Mouse (Mus musculus) ZHBTc4 (cell line): ENCODE measurements around the gene Sdsl.
"Not testable (repeated sequence)": the region's sequence is repeated elsewhere in the genome, so short reads cannot be mapped to it uniquely, and the experiment has no call there.

ENCODE experiments used
- DNase-seq: peaks from one replicate; pipeline ENCODE4 v3.0.0-alpha.2; 2011; ENCODE audit warnings: low read depth, low spot score

Sdsl gene

DNA sequence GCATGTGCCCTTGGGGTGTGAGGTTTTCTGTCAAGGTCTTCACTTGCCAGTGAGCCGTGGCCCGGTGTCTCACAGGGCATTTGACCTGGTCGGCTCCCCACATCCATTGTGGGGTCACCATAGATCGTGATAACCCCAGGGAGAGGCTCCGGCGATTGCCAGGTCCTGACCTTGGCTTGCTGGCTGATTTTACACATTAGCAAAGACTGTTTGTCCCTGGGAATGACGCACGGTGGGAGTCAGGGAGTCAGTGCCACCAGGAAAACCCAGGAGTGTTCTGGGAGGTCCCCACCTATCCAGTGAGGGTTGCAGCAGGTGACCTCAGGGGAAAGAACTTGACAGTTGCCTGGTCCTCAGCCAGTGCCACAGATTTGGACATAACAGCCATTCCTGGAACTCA, at the start of gene Sdsl:
Gene Sdsl, minus strand, starts transcription at position 41 of the 400 bp plus-strand sequence.
- no peak for DNase-seq

DNA sequence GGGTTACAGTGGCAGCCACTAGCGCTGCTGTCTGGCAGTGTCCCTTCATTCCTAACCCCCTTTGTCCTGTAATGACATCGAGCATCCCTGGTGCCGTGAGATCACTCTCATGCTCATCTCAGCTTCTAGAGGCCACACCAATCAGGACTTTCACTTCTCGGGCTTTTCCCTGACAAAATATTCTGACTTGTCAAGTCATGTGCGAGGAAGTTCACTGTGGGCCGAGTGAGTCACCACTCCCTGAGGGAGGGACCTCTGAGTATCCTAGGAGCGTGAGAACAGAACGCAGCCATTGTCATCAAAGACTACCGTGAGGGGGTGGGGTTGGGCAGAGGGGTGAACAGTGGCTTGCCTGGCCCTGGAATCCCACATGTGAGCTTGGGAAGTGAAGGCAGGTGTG, 44.9 kb upstream of the Sdsl start:
- DNase-seq: peak; percentile 87

DNA sequence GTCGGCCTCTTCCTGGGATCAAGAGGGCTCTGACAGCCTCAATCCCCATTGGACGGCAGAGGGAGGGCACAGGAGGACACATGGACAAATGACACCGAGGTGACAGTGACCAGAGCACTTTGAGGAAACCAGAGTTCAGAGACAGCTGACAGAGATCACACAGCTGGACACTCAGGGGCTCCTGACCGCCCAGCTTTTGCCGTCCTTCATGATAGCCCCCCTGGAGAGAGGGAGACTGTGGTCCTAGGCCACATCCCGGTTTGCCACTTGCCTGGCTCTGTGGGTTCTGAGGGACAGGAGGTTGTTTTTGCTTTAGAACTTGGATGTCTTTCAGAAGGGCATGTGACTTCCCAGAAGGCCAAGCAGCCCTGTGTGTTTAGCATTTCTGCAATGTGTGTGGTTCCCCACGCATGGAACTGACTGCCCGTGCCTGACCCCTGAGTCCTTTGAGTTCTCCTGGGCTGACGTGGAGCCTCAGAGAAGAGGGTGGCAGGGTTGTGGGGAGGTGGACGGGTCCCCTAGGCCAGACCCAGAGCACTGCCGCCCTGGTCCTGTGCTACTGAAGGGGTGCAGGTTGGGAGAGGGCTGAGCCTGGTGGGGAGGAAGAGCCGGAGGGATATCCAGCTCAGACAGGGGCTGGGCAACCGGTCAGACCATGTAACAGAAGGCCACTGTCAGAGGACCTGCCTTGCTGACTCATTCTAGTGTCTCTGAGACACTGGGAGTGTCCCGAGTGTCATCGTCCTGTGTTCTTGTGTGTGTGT, 43.8 kb upstream of the Sdsl start:
- DNase-seq: no peak

DNA sequence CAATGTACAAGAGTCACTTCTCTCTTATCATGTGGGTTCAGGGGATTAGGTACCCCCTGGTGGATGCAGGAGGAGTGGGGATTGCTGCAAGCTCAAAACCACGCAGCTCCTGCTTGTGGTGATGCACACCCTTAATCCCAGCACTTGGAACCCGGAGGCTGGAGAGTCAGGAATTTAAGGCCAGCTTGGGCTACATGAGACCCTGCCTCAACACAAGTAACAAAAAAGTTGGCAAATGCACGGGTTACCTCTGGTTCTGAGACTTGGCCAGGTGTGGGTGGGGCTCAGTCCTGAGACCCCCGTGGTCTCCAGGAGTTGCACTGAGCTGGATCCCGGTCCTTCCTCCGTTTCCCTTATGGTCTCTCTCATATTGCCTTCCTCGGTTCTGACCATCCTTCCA, 42.8 kb upstream of the Sdsl start:
- DNase-seq: no peak

DNA sequence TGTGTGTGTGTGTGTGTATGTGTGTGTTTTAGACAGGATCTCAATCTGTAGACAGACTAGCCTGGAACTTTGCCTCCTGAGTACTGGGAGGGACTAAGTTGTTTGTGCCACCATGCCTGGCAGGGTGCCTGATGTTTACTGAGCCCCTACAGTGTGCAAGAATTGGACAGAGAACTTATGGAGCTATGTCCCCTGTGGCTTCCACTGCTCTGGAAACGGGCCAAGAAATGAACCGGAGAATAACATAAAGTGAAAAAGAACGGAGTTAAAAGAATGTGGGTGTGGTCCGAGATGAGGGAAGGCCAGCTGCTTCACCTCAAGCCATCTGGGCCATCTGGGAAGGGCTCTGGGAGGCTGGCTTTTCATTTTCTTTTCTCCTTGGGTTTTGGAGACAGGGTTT, 42.1 kb upstream of the Sdsl start:
- DNase-seq: peak; percentile 67

DNA sequence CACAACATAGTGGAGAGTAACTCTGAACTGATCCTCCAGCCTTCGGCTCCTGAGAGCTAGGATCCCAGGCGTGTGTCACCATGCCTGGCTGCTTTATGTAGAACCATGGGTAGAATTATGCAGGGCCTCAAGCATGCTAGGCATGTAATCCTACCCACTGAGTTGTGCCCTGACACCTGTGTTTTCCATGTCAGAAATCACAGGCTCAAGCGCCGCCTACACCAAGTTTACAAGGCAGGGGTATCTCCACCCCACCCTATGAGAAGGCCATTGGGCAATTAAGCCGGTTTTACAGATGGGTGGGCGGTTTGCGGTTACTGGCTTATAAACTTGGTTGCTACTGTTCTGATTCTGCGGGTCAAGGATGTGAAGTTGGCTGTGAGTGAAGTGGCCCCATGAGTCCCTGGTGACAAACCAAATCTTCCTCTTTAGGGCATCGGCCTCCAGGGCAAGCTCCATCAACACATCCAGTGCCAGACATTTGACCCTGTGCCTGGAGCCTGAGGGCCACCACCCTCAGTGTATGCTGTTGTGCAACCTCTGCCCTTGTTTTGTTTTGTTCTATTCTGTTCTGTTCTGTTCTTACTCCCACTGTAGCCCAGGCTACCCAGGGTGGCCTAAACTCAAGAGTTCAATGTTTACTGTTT, 41.5 kb upstream of the Sdsl start:
- DNase-seq: no peak

DNA sequence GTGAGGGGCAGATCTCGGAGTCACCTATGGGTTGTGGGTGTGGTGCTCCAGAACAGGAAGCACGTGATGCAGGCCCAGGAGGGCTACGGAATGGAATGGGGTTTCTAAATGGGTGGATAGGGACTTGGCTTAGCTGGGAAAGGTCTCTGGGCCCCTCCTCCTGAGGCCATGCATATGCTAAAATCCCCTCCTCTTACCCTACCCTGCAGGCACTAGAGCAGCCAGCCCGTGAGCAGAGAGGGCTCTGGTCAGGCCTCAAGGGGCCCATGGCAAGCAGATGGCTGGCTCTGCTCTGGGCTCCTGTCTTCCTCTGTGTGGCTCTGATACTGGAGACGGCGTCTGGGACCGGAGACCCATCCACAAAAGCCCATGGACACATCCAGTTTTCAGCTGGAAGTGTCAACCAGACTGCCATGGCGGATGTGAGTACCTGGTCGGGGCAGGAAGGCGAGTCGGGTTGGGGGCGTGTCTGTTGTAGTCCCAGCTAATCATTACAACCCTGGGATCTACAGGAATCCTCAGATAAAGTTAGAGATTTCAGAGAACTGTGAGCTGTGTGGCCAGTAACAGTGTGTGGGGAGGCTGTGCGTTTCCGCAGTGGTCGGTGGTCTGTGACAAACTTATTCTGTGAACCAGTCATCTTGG, 40.4 kb upstream of the Sdsl start:
- DNase-seq: peak; percentile 95

DNA sequence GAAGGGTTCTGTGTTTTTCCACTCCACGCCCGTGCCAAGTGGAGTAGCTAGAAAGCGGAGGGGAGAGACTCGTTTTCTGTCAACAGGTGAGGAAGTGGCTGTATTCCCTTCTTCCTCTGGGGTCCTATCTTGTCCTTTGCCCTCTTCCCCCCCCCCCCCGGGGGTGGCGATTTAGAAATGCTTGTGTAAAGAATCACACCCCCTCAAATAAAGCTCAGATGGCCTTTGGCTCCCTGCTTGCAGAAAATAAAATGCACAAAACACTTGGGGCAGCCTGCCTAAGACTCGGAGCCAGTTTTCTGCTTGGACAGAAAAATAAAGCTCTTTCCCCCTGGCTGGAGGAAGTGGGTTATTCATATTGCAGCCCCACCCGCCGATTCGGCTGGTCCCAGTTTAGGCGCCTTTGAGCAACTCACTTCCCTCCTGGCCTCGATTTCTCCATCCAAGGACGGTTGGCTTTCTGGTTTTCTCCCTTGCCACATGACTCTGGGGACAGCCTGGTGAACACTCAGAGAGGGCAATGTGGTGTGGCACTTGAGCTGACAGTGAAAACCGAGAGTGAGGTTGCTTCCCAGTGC, 39.1 kb upstream of the Sdsl start:
- peak; percentile 31 for DNase-seq

DNA sequence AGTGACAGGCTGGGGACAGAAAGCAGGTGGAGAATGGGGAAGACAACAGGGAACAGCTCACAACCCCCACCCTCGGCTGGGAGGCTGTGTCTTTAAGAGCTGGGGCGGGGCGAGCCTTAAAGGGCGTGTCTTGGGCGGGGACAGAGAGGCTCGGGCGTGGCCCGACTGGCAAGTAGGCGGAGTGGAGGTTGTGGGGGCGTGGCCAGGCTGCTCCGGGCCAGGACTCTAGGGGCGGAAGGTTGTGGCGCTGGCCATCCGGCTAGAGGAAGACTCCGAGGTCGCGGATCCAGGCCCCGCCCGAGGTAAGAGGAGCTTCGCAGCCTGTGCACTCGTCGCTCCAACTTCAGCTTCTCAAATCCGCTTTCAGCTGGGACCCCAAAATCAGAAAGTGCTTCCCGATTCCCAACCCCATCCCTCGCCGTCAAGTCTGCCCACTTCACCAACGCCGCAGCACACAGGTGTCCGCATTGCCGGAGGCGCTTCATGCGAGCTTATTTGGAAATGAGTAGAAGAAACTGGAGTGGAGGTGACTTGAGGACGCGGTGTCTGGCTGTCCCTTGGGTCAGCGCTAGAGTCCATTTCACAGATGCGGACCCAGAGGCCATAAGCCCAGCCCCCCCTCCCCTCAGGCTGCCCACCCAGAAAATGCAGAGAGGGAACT, 38.5 kb upstream of the Sdsl start, which contains the start of gene Slc8b1:
Gene Slc8b1, plus strand, starts transcription at position 187 of the 661 bp plus-strand sequence.
- DNase-seq: peak; percentile 96

DNA sequence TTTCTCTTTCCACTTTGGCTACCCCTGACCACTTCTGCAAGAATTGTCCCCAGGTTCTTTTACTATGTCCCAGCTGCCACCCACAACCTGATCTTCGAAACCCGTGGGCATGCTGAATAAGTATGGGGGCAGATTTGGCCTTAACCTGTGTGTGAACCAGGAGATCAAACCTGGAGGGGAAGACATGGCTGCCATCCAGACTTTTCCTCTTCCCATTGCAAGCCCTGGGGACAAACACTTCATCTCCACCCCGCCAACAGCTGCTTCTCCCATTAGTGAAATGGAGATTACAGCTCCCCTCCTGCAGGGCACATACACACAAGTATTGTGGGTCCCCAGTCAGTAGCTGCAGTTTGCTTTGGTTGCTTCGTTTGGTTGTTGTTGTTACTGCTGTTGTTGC, 34.7 kb upstream of the Sdsl start:
- no peak for DNase-seq

DNA sequence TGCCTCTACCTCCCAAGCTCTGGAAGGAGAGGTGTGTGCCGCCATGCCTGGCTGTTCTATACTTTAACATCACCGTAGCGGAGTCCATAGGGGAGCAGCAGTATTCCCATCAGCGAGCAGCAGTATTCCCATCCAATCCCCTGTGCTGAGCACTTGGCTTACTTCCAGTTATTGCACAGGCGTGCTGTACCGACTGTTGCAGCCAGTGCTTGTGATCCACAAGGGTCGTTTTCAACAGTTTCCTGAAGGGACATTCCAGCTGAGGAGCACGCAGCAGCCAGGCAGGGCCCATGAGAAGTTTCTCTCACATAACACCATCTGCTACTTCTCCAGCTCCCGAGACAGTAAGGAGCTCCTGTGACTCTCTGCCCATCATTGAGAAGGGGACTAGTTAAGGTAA, 33.9 kb upstream of the Sdsl start:
- no peak for DNase-seq

DNA sequence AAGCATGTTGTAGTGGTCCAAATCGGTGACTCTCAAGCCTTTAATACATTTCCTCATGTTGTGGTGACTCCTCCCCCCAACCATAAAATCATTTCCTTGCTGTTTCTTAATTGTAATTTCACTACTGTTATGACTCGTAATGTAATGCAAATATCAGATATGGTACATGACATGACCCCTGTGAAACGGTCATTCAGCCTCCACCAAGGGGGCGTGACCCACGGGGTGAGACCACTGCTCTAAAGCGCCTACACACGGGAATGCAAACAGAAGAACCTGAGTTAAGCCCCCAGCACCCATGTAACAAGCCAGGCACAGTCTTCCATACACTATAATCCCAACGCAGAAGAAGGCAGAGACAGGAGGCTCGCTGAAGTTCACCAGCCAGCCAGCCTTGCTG, 33.2 kb upstream of the Sdsl start:
- DNase-seq: no peak

DNA sequence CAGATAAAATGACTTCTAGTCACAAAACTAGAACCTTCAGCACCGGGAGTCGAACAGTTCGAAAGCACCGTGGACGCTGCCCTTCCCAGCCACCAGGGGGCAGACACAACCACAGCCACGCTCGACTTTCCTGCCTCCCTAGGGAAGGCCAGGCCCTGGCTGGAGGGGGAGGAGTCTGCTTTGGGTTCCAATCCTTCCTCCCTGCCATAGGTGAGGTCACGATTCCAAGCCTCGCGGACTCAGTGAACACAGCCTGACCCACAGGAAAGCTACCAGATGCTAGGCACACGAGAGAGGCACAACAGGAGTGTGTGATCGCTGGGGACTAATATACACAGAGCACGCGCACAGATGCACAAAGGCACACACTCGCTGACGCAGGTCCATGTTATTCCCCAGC, 32.8 kb upstream of the Sdsl start:
- DNase-seq: peak; percentile 96

DNA sequence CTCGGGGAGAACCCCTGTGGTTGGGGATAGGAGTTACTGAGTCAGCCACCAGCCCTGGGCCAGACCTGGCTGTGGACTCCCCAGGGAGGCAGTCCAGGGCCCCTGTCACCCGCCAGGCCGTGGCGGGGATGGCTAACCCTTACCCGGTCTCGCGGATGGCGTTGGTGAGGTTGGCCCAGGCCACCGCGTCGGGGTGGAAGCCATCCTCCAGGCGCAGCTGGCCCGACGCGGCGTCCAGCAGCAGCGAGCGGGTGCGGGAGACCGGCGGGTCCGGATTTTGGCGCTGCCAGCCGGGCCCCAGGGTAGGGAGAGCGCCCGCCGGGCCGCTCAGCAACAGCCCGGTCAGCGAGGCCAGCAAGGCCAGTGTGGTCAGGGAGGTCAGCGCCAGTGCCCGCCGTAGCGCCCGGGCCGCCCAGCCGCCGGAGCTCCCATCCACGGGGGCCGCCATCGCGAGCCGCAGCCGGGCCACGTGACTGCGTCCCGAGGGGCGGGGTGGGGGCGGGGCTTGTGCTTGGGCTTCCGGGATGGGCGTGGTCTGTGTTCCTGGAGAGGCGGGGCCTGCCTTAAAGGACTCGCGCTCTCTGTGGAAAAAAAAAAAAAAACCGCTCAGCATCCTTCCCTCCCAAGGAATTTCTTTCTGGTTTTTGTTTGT, 30.7 kb upstream of the Sdsl start, which contains the start of gene Plbd2:
Gene Plbd2, minus strand, starts transcription at position 482 of the 652 bp plus-strand sequence.
- DNase-seq: peak; percentile 93

DNA sequence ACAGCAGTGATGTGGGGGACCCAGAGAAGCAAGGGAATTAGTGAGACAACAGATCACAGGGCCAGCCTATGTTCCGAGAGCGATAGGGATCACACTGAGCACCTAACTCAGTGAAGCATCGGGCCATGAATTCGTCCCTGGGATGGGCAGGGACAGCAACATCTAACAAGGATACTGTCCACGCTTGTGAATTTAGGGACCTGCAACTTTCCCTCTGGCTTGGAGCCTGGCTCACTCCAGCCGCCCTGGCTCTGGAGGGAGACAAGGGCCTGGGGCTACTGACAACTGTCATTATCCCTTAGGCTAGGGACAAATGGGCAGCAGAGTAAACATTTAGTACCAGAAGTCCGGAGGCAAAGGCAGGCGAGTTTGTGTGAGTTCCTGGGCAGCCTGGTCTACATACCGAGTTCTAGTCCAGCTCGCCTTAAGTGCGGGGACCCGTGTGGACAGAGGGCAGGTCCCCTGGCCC, 30.1 kb upstream of the Sdsl start:
- DNase-seq: no peak

DNA sequence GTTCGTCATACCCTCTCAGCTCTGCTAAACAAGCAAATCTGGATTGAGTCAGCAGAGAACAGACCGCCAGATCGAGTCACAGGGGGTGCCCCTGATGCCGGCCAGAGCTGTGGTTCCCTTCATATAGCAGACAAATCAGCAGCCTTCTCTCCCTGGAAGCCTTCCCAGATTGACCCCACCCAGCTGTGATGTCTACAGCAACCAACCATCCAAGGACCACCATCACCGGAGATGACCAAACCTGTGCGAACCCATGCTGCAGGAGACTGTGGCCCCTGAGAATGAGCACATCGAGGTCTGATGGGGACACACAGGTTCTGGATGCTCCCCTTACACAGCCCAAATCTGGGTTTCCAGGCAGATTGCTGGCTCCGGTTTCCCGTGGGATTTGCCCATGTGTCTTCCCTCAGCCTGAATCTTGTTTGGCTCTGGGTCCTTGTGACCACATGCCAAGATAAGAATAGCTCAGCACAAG, 29.6 kb upstream of the Sdsl start:
- no peak for DNase-seq

DNA sequence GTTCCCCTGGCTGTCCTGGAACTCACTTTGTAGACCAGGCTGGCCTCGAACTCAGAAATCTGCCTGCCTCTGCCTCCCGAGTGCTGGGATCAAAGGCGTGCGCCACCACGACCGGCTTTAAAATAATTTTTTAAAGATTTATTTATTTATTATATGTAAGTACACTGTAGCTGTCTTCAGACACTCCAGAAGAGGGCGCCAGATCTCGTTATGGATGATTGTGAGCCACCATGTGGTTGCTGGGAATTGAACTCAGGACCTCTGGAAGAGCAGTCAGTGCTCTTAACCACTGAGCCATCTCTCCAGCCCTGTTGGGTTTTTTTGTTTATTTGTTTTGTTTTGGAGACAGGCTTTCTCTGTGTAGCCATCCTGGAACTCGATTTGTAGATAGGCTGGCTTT, 28.0 kb upstream of the Sdsl start:
- DNase-seq: not testable (repeated sequence)

DNA sequence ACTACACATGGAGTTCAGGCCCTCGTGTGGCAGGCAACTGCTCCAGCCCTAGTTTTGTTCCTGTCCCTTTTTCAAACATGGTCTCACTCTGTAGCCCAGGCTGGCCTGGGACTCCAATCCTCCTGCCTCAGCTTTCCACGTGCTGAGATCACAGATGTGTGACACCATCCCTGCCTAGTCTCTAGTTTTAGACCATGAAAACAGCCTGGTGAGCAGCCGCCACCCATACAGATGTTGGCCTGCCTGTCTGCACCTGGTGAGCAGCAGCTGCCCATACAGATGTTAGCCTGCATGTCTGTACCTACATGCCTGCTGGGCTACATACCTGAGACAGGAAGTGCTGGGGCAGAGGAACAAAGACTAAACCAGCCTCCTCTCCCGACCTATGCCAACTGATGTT, 26.6 kb upstream of the Sdsl start:
- no peak for DNase-seq

DNA sequence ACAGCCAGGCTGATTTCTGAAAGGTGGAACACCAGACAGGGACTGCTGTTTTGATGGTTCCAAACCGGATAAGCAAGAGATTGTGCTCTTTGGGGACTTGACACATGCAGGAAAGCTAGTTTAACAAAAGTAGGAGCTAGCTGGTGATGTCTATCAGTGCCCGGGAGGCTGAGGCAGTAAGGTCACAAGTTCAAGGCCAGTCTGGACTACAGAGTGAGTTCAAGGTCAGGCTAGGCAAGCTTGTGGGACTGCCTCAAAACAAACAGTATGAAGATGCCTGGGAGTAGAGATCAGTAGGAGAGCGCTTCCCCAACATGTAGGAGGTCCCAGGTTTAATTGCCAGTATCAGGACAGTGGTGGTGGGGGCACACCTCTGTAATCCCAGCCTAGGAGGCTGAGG, 24.5 kb upstream of the Sdsl start:
- DNase-seq: peak; percentile 52

DNA sequence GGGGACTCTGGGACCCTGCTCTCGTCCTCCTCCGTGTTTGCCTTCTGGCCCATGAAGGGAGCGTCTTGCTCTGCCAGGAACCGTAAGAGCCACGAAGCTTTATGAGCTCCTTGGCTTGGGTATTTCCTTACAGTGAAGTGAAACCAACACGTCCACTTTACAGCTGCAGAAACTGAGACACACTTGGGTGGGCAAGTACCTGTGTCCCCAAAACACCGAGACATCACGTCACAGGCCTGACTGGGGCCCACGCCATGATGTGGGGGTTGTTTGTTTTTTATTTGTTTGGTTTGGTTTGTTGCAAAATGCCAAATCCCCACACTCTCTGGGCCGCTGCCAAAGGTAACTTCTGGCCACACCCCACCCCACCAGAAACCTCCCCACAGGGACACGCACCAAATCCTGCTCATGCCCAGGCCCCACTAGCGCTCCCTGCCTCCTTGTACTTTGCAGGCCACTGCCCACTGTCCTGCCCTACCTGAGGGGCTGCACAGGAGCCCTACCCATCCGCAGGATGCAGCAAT, 23.2 kb upstream of the Sdsl start:
- DNase-seq: no peak
